Mouse (Mus musculus) heart, postnatal 0 days (tissue): ENCODE measurements around the gene Pigt.

Experiments
- CTCF ChIP-seq: IDR thresholded peaks from 2 replicates; pipeline ENCODE4 v1.5.1; 2016; ENCODE audit warnings: antibody characterized with exemption, control low read depth, low read depth
- EP300 ChIP-seq: IDR thresholded peaks from 2 replicates; pipeline ENCODE4 v1.6.1; 2016; ENCODE audit warnings: antibody characterized with exemption, low read depth

- no peak for TF ChIP-seq CTCF
- TF ChIP-seq EP300 = no peak
Measured at GRCm38 (mm10) chr2:164534315-164534714, 37.0 kb downstream of the Pigt start.
